8 mouse cellular contexts compared by ENCODE assay signal in genomic region chr10:14450073-14450472, GRCm38 (mm10).
DNase-seq lines count a peak whose midpoint lies in the region; ATAC-seq and TF ChIP-seq lines count a peak whose summit lies in the region.
"Had no signal": no experiment of that assay in that cellular context is flagged by ENCODE, and none has a peak within 500 bp of the region (broad histone marks: within the 10 kb centered on the region; RNA-seq: fewer than 3 reads in every experiment).

No protein-coding gene starts in this region.

- H3K4me2 ChIP-seq in CH12.LX (ENCODE audit: insufficient read depth, low read depth, poor library complexity, severe bottlenecking), result no peak overlapping the region

- peaks cover 0 to 10% of the 10 kb centered on the region in 2 experiments; a peak in 1 of 4 replicates for H3K4me1 ChIP-seq in CH12.LX (ENCODE audit: control insufficient read depth in 1 of 2, insufficient read depth in 2 of 2)

- H3K9me3 ChIP-seq in CH12.LX (replicated peaks; ENCODE audit: low read length), result no peaks in the 10 kb centered on the region

- TF ChIP-seq EP300 in CH12.LX (IDR thresholded peaks at IDR 0.05; ENCODE audit: low read length), result no peak

- intact Hi-C loops in left cerebral cortex, adult 2 months (cut with DNase I), result no loop called here

- dilution Hi-C loops in CH12.LX (cut with MboI; ENCODE audit: extremely low pct_ligation_motif_present, extremely low pct_unique_long_range_greater_than_20kb, low sequenced_read_pairs), result no loop called here

- no peak for TF ChIP-seq POLR2A in CH12.LX (IDR thresholded peaks at IDR 0.05; ENCODE audit: low read depth, low read length)

- H3K4me3 ChIP-seq in left cerebral cortex, adult 2 months, result no peak overlapping the region
- H3K4me3 ChIP-seq in CH12.LX (replicated peaks in 1 of 3; ENCODE audit: low read depth in 2 of 3, low read length in 2 of 3, poor library complexity in 1 of 3), result no peak overlapping the region
- H3K4me3 ChIP-seq: myocyte had no signal

- no peak overlapping the region for H3K9ac ChIP-seq in CH12.LX (ENCODE audit: insufficient read depth, low read depth)

- H3K27ac ChIP-seq in left cerebral cortex, adult 2 months, result no peak overlapping the region
- H3K27ac ChIP-seq in CH12.LX (ENCODE audit: insufficient read depth, low read depth), result no peak overlapping the region

- in situ Hi-C loops in CH12.LX (cut with MboI; ENCODE audit: low pct_ligation_motif_present, low pct_unique_long_range_greater_than_20kb, low sequenced_read_pairs), result no loop called here

- H3K27me3 ChIP-seq in CH12.LX (replicated peaks), result no peaks in the 10 kb centered on the region

- TF ChIP-seq RAD21 in CH12.LX (IDR thresholded peaks at IDR 0.05; ENCODE audit: low read depth, low read length), result peak; percentile 34

- TF ChIP-seq CTCF in left cerebral cortex, adult 2 months (IDR thresholded peaks at IDR 0.05), result peak; percentile 32
- TF ChIP-seq CTCF in CH12.LX (conservative IDR thresholded peaks at IDR 0.05 in 1 of 2, IDR thresholded peaks at IDR 0.05 in 1 of 2; ENCODE audit: low read depth in 2 of 2, low read length in 2 of 2), result peak; percentile 33 to 63; a peak in 3 of 4 replicates

- H3K36me3 ChIP-seq in CH12.LX (replicated peaks in 1 of 2; ENCODE audit: control insufficient read depth in 1 of 2, insufficient read depth in 1 of 2, low read length in 1 of 2), result no peaks in the 10 kb centered on the region

- 0 out of 2 replicates have a peak, but pooled peaks have one; percentile 33 for ATAC-seq in neutrophil, adult 5-6 weeks (ENCODE audit: extremely low read depth, insufficient number of reproducible peaks, low FRiP score, poor library complexity, severe bottlenecking)

- H3K79me2 ChIP-seq in CH12.LX (replicated peaks; ENCODE audit: control insufficient read depth, extremely low read depth, insufficient read depth, poor library complexity, severe bottlenecking), result no peaks in the 10 kb centered on the region

- no peak for DNase-seq in left cerebral cortex, adult 2 months (ENCODE audit: extremely low spot score in 1 of 2, low spot score in 2 of 2)
- DNase-seq in left cerebral cortex, adult 18-20 months (ENCODE audit: low spot score in 2 of 2), result no peak
- DNase-seq in CH12.LX (ENCODE audit: extremely low read depth) (peak; percentile 42), ZHBTc4 (ENCODE audit: low read depth, low spot score) (peak; percentile 77)
- DNase-seq in urinary bladder, postnatal 25 days (ENCODE audit: low spot score), result no peak
- DNase-seq in adrenal gland, adult (ENCODE audit: inconsistent age in 2 of 2, low spot score in 1 of 2), result no peak

TF ChIP-seq in CH12.LX, 34 proteins besides CTCF, POLR2A, EP300 and RAD21:
- TF ChIP-seq ZC3H11A (IDR thresholded peaks at IDR 0.05; ENCODE audit: low read depth, low read length) (no peak), SMC3 (IDR thresholded peaks at IDR 0.05; ENCODE audit: low read depth, low read length) (peak; percentile 36)

Comparison
In these comparisons a context has a peak if more than half of its experiments do, and no peak if none do; other contexts are left out.
1. DNase-seq: peak in CH12.LX (single experiment) and ZHBTc4 (single experiment); none in left cerebral cortex, adult 2 months (0 of 2), left cerebral cortex, adult 18-20 months (0 of 2), urinary bladder, postnatal 25 days (single experiment) and adrenal gland, adult (0 of 2).